Mouse (Mus musculus) spleen, adult 18-20 months (tissue): ENCODE results near the gene Ovgp1.
"Not testable (repeated sequence)": the region's sequence is repeated elsewhere in the genome, so short reads cannot be mapped to it uniquely, and the experiment has no call there.

Experiments
- DNase-seq, 2 experiments: peaks; one replicate each; pipeline ENCODE4 v3.0.0; 2022; ENCODE audit warnings: mixed read lengths in 2 of 2

The Ovgp1 gene

DNA sequence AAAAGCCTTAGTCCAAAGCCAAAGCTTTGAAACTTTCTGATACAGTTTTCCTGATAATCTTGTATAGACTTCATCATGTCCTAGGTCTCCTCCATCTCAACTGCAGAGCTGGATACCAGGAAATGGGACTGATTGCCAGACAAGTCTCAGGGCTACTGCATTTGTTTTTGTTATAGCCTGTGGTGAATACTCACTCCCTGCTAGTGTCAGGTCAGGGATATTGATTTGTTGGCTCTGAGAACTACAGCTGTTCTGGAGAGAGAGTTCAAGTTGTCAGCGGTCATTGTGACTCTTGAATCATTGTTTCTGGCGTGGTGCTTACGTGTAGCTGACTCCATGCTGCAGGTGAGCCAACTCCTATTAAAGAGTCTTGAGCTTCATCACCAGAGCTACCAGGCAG lies at the start of gene Ovgp1:
Ovgp1 (plus strand) TSS at position 301 of the 400 bp plus-strand sequence.
- no peak for DNase-seq

DNA sequence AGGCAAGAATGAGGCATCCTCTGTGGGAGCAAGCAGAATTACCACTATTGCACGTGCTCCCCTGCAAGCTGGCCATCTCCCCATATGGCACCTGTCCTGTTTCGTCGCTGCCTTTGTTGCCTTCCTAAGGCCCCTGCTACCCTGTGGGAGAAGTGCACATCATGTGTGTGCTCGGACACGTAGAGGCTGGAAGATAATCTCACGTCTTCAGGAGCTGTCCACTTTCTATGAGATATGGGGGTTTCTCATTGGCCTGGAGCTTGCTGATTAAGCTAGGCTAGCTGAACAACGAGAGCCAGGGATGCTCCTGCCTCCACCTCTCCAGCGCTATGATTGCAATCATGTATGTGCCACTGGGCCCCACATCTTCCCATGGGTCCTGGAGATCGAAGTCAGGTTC lies 48.9 kb upstream of the Ovgp1 start:
- DNase-seq = no peak

DNA sequence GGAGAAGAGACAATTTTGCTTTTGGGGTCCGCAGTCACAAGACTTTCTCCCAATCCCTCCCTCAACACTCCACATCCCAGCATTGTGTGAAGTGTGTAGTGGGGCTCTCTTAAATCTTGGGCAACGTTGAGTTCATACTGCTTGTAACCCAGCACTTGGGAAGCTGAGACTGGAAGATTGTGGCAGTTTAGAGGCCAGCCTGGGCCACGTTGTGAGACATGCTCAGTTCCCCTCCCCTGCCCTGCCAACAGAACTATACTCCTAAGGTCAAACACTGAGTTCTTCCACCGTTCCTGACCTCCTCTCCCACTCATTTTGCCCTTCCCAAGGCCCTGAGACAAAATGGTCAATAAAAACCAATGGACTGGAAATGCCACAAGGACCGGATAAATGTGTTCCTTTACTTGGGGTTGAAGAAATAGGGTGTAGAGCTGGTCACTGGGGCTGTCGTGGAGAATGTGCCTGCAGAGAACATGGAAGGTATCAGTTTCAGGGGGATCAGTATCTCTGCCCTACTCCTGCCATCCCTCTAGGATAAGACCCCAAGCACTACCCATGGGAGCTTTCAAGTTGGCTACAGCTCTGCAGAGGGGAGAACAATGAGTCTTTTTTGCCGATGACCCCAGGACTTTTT lies 45.8 kb upstream of the Ovgp1 start:
- DNase-seq = no peak

DNA sequence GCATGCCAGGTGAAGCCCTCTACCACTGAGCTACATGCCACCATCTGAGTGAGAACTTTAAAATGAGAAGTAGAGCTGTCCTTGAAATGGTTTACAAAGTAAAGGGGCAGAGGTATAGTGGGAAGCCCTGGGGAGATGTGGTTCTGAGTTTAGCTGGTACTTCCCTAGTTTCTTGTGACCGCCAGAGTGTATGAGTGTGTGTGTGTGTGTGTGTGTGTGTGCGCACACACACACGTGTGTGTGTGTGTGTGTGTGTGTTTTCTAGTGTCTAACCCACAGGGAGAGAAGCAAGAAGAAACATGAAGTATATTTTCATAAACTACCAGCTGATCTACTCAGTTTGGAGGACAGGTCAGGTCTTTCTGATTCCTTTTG lies 45.3 kb upstream of the Ovgp1 start:
- no peak for DNase-seq

DNA sequence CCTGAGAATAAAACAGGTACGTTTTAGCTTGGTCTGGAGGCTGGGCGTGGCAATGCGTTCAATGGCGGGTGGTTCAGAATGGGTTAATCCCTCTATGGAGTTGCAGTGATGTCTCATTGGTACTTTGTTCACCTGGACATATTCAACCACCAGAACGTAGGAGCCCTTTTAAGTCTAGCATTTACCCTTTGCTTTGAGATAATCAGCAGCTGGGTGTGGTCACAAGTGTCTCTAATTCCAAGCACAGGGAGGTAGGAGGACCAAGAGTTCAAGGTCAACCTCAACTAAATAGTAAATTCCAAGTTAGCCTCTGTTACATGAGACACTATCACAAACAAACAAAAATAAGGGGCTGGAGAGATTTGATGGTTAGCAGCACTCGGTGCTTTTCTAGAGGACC lies 44.7 kb upstream of the Ovgp1 start:
- no peak for DNase-seq

DNA sequence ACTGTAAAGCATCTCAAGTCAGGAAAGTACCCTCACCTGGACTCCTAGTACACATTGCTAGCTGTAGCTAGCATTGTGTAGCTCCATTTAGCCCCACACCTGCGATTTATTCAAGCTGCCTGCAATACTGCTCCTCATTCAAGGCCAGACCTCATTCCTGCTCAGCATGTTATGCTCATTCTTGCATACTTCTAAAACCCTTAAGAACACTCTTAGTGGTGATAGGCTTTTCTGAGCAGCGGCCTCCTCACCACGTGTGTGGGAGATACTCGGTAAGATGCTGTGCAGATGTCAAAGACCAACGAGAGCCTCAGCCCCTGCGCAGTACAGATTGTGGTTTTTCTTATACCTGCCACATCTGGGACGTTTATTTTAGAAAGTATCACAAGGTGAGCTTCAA lies 43.7 kb upstream of the Ovgp1 start:
- DNase-seq = no peak

DNA sequence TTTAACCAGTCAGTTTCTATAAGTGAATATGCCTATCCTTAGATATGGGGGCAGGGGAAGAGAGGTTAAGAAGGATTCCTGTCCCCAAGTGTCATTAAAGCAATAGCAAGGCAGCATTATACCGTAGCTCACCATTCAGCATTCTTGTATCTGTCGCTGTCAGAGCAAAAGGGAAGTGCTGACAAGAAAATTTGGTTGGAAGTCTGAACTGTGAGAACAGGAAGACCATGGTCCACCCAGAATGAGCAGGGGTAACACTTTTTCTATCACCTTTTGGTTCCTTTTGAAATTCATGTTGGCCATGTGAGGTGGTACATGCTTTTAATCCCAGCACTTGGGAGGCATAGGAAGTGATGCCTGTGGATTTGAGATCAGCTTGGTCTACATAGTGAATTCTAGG lies 42.4 kb upstream of the Ovgp1 start:
- DNase-seq = no peak

DNA sequence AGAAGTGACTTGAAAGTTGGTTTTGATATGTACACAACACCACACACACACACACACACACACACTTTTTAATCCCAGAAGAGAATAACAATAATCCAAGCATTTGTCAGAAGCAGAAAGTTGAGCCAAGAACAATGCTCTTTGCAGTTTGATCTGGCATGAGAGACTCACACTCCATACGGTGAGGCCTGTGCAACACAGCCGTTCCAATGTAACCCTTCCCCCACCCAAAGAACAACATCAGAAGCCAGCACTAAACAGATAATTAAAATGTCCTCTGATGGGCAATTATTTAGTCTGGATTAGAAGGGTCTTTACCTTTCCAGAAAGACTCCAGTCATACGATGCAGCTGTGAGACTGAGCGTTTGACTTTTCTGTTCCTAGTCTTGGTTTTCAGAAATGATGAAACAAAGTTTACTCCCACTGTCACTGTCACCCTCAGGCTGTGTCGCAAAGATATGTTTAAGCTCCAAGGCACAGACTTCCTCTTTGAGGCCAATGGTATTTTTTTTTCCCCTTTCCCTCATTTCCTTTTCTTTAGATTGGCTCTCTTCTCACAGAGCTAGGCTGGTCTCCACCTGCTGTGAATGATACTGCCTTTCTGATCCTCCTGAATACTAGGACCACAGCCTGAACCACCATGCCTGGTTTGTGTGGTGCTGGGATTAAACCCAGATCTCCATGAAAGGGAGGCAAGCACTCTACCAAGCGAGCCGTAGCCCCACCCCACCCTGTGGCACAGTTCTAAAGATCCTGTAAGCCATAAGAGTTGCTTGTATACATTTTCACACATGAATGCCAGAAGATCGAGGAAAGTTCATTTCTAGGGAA lies 41.1 kb upstream of the Ovgp1 start, which contains the start of gene I830077J02Rik:
I830077J02Rik (minus strand) TSS at position 425 of the 832 bp plus-strand sequence.
- DNase-seq = no peak

DNA sequence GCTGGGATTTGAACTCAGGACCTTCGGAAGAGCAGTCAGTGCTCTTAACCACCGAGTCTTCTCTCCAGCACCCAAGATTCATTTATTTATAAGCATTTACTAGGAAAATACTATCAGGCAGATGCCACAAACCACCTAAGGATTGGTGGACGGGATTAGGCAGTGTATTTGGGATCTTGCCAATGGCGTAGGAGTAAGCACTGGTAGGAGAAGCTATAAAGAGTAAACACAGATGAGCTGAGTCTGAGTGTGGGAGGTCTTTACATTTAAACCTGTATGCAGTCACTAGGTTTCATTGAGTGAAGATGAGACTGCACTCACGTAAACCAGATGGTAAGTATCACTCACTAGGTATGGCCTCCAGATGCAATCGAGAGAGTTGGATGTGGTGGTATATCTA lies 39.6 kb upstream of the Ovgp1 start:
- no peak for DNase-seq

DNA sequence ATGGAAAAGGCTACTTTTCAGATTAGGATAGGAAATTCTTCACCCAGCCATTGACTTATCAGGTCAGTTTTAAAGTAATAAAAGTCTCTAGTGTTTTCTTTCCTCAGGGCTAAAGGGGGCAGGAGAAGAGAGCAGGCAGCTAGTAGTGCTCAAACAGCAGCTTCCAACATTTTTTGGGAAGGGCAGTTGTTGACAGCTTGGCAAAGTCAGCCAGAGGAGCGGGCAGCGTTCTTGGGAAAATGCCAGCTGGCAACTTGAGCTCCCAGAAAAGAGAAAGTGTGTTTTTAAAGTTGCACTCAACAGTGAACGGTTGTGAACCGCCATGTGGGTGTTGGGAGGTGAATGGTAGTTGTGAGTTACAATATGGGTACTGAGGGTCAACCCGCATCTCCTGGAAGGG lies 38.5 kb upstream of the Ovgp1 start:
- no peak for DNase-seq

DNA sequence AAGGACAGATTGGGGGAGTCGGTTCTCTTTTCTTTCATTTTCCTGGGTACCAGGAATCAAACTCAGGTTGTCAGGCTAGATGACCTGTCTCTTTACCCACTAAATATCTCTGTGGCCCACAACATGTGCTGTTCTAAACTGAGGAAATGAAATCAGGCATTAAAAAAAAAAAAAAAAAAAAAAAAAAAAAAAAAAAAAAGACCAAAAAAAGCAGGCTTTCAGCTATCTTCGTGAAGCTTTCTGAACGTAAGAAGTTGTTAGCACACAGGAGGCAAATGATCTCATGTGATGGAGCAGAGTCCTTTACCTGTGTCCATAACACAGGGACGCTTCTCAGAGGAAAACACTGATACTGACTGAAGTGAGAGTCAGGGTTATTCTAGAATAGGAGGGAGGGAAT lies 37.4 kb upstream of the Ovgp1 start:
- no peak for DNase-seq

DNA sequence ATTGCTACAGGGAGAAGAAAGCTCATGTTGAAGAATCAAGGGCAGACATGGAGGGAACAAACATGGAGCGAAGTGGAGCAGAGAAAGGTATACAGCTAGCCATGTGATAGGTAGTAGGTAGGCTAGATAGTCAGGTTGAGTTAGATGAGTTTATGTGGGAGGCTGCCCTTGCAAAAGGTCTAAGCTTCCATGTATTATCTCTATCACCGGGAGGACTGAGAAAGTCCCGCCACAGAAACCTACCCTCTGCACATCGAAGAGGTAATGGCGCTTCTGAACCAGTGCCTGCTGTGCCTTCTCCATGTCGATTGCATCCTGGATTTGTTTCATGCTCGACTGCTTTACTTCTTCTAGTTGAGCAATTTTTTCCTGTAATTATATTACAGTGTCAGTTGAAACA lies 22.2 kb upstream of the Ovgp1 start:
- DNase-seq = no peak

DNA sequence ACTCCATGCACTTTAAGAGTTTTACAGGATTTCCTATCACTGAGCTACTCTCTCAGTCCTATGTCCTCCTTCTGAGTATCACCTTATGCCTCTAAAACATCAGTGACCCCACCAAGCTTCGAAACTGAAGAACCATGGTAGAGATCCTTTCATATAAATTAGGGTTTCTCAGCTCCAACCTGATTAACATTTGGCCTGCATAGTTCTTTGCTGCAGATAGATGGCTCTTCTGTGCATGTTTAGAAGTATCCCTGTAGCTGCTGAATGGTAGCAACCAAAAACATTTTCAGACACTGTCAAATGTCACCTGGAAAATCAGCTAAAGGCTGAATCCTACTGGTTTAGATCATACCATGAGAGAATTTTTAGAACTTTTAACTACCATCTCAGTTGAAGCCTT lies 16.3 kb upstream of the Ovgp1 start:
- DNase-seq = no peak

DNA sequence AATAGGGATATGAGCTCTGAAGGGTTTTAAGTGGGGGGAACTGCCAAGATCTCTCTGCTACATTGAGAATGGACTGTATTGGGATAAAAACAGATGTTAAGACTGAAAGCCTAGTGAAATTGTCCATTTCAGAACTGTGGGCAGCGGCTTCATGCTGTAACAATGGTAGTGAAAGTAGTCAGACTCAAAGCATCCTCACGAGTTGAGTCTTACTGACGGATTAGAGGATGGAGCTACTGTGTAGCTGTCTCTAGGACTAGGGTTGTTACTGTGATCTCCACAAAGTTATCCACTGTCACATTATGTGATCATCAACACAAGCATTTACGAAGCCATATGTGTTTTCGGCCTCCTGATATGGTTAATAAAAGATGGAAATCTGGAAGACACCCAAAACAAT lies 15.3 kb upstream of the Ovgp1 start:
- no peak for DNase-seq

DNA sequence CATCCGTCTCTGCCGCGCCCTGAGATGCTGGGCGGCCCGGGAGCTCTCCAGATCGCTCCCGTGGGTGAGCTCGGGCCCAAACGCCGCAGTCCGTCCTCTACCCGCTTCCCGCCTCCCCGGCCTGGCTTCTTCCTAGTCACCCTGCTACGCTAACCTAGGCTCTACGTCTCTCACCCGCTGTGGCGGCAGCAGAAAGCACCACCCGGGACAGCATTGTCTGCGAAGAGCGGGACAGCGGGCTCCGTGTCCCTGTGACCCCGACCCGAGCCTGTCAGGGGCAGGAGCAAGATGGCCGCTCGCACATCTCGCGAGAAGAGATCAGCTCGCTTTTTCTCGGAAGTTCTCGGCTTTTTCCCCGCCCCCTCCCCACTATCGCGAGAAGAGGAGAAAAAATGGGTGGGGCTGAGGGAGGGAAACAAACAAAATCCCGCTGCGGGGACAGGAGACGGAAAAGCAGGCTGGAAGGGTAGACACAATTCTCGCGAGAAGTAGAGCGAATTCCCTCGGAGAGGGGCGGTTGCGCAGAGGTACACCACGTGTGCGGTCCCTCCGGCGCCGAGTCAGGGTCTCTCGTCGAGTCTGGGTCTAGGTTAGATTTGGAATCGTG lies 14.4 kb upstream of the Ovgp1 start, which contains the start of gene Wdr77:
Wdr77 (plus strand) TSS at position 396 of the 607 bp plus-strand sequence.
- DNase-seq = peak; percentile 89 to 90

DNA sequence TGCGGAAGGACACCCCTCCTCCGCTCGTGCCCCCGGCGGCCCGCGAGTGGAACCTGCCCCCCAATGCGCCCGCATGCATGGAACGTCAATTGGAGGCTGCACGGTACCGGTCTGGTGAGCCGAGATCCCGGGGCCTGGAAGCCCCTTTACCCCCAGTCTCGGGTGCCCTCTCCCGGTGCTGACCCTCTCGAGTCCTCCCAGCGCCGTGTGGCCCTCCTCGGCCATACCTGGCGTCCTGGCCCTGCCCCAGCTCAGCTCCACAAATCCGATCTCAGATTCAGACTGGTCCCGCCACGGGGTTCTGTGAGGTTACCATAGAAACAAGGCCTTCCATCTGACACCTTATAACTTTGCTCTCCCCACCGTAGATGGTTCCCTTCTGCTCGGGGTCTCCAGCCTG lies 13.9 kb upstream of the Ovgp1 start:
- DNase-seq = no peak

DNA sequence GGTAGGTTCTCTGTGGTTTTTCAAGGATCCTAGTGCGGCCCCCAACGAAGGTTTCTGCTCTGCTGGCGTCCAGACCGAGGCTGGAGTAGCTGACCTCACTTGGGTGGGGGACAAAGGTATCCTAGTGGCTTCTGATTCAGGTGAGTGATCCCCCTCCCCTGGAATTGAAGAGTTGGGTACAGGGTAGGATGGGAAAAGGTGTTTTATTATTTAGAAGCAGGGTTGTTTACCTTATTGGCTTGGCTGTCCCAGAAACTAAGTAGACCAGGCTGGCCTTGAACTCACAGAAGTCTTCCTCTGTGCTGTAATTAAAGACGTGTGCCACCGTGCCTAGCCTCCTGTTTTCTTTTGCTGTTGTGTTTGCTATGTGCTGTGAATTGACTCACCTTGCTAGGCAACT lies 13.5 kb upstream of the Ovgp1 start, which contains the start of gene Atp5f1:
Atp5f1 (minus strand) TSS at position 101 of the 400 bp plus-strand sequence.
- no peak for DNase-seq

DNA sequence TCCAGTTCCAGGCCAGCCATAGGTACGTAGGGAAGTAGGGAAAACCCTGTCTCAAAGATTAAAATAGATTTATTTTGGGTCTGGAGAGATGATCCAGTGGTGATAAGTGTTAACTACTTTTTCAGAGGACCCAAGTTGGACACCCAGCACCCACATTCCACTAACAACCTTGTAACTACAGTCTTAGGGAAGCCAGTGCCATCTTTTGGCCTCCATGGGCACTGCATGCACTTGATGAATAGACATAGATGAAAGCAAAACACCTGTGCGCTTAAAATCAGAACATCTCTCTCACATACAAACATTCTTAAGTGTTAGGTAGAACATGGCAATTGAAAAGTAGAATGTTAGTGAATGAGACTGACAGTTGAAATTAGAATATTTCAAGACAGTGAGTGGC lies 12.8 kb upstream of the Ovgp1 start:
- DNase-seq = peak in 1 of 2 experiments; percentile 26

DNA sequence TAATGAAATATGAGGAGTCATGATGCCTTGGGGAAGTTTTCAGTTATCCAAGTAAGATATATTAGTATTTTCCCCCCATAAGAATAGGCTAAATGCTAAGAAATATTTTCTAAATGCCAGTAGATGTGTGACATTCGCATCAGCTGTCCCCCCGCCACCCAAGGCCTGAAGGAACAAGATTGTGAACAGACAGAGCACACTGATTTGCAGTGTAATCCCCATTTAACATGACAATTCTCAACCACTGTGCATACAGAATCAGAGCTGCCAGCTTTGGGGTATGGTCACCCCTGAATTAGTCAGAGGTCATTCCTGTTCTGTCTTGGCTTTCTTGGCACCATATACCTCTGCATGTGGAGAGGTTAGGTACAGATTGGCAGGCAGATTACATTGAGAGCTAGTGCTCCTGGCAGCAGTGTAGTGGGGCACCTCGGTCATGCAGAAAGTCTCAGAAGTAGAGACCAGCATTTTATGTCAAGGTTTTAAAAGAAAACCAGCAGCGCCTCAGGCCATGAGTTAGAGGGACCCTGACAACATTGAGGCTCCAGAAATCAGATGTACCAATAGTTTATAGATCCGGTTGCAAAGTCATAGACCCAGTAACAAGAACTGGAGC lies 1.6 kb upstream of the Ovgp1 start:
- DNase-seq = no peak

DNA sequence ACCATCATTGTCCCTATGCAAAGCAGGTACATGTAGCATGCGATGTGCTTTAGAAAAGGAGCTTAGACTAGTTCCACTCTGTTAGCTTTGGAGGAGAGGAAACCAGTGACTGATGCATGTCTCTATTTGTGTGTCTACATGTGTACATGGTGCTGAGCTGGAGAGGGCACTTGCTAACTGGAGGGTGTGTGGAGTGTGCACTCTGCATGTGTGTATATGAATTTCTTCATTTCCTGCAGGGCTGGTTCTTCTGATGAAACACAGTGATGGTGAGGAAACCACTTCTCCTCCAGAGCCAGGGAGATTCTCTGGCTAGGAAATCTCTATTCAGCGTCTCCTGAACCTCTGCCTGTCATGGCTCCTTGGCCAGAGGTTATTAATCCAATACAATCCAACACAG lies 663 bp downstream of the Ovgp1 start:
- no peak for DNase-seq

DNA sequence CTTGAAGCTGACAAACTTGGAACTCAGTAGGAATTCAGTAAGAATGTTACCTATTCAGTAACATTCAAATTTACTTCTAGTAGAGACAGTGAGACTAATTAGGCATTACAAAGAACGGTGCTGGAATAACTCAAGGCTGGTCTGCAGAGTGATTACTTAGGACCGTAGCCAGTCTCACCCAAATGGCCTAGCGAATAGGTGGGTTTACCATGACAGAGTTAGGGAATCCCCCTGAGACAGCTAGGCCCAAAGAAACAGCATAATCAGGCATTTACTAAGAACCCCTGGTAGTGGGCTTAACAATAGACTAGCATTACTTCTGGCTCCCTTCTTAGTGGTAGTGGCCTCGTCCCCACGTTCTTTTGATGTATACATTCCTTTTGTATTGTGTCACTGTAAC lies 16.1 kb downstream of the Ovgp1 start:
- DNase-seq = not testable (repeated sequence)

DNA sequence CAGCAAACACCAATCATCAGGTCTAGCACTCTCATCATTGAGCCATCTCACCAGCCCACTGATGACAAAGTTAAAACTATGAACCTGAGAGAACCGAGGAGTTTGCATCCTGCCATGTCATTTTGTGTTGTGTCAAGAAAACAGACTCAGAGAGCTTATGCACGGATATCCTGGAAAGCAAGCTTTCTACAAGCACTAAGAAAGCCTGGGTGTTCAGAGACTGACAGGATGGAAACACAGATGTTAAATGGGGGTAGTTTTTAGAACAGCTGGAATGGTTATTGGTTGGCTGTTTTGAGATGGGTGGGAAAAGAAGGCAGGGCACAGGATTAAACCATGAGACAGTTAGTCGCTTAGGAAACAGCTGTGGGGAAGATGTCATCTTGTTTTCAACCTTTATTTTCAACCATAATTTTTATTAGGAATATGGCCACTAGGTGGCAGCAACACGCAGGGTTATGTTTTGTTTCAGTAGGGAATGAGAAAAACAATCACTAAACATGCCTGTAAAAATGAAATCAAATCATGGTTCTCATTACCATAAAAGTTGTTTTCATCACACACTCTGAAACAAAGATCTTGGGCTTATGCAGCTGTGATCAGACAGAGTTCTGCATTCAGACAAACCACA lies 18.3 kb downstream of the Ovgp1 start:
- DNase-seq = peak in 1 of 2 experiments; percentile 64

DNA sequence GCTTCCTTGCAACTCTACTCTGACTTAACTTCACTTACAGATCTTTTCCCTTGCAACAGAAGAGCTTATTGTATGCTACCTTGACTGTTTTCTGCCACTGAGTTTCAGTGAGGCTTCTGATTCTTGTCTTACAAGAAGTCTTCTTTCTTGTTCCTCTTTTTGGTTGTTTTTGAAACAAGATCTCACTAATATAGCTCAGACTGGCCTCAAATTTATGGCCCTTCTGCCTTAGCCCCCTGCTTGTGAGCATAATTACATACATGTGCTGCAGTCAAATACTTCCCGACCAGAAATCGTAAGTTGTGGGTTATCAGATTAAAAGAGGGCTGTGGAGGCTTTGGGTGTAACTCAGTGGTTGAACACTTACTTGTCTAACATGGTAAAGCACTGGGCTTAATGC lies 21.2 kb downstream of the Ovgp1 start:
- DNase-seq = no peak
